Mouse (Mus musculus): ENCODE results near the gene Ppp2r1b. TPM values are rescaled to one million over a fixed set of nuclear protein-coding genes. Genes with fewer than 3 reads are reported as not detected.

Ppp2r1b gene
- 21.9 TPM for polyA plus RNA-seq (2014; fragmentation: Illumina TruSeq; extraction: RNeasy Lipid Tissue Mini Kit (QIAGEN cat#74804); ENCODE audit: low read depth, low replicate concordance)

DNA sequence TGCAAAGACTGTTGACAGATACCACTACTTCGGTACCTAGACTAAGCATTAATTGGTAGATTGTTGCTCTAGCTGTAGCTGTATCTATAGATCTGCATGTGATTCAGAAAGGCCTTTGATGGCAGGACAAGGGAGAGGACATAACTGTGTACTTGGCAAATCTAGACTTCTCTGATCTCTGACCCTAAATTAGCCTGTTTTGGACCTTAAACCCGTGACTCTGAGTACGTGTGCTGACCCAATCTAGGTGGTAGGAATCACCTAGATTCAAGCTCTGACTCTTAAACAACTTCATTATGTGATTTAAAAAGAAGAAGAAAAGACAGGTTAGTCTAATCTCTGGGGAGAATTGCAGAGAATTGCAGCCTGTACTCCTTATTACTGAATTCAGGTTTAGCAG, at the start of gene Ppp2r1b:
Gene Ppp2r1b (plus strand): TSS at position 221 of the 400 bp plus-strand sequence.

Other genes starting within 250 kb of the Ppp2r1b start
- gene Sdhd, start 241.5 kb upstream of the Ppp2r1b start, polyA plus RNA-seq (2014; fragmentation: Illumina TruSeq; extraction: RNeasy Lipid Tissue Mini Kit (QIAGEN cat#74804); ENCODE audit: low read depth, low replicate concordance): 263 TPM
- 69.1 TPM for gene Timm8b, start 241.4 kb upstream of the Ppp2r1b start, polyA plus RNA-seq (2014; fragmentation: Illumina TruSeq; extraction: RNeasy Lipid Tissue Mini Kit (QIAGEN cat#74804); ENCODE audit: low read depth, low replicate concordance)
- 1.2 TPM for gene Pih1d2, start 228.0 kb upstream of the Ppp2r1b start, polyA plus RNA-seq (2014; fragmentation: Illumina TruSeq; extraction: RNeasy Lipid Tissue Mini Kit (QIAGEN cat#74804); ENCODE audit: low read depth, low replicate concordance)
- 32.2 TPM for gene Nkapd1, start 227.8 kb upstream of the Ppp2r1b start, polyA plus RNA-seq (2014; fragmentation: Illumina TruSeq; extraction: RNeasy Lipid Tissue Mini Kit (QIAGEN cat#74804); ENCODE audit: low read depth, low replicate concordance)
- 70.5 TPM for gene Dlat, start 185.5 kb upstream of the Ppp2r1b start, polyA plus RNA-seq (2014; fragmentation: Illumina TruSeq; extraction: RNeasy Lipid Tissue Mini Kit (QIAGEN cat#74804); ENCODE audit: low read depth, low replicate concordance)
- 14.7 TPM for gene Dixdc1, start 105.8 kb upstream of the Ppp2r1b start, polyA plus RNA-seq (2014; fragmentation: Illumina TruSeq; extraction: RNeasy Lipid Tissue Mini Kit (QIAGEN cat#74804); ENCODE audit: low read depth, low replicate concordance)
- 31.9 TPM for gene 2310030G06Rik, start 98.8 kb upstream of the Ppp2r1b start, polyA plus RNA-seq (2014; fragmentation: Illumina TruSeq; extraction: RNeasy Lipid Tissue Mini Kit (QIAGEN cat#74804); ENCODE audit: low read depth, low replicate concordance)
- gene Cryab, start 94.0 kb upstream of the Ppp2r1b start, polyA plus RNA-seq (2014; fragmentation: Illumina TruSeq; extraction: RNeasy Lipid Tissue Mini Kit (QIAGEN cat#74804); ENCODE audit: low read depth, low replicate concordance): 2.7 TPM
- not detected for gene Hspb2, start 92.9 kb upstream of the Ppp2r1b start, polyA plus RNA-seq (2014; fragmentation: Illumina TruSeq; extraction: RNeasy Lipid Tissue Mini Kit (QIAGEN cat#74804); ENCODE audit: low read depth, low replicate concordance)
- gene Fdxacb1, start 77.1 kb upstream of the Ppp2r1b start, polyA plus RNA-seq (2014; fragmentation: Illumina TruSeq; extraction: RNeasy Lipid Tissue Mini Kit (QIAGEN cat#74804); ENCODE audit: low read depth, low replicate concordance): 4.0 TPM
- 5.4 TPM for gene Alg9, start 70.3 kb upstream of the Ppp2r1b start, polyA plus RNA-seq (2014; fragmentation: Illumina TruSeq; extraction: RNeasy Lipid Tissue Mini Kit (QIAGEN cat#74804); ENCODE audit: low read depth, low replicate concordance)
- 88.7 TPM for gene 1110032A03Rik, start 69.8 kb upstream of the Ppp2r1b start, polyA plus RNA-seq (2014; fragmentation: Illumina TruSeq; extraction: RNeasy Lipid Tissue Mini Kit (QIAGEN cat#74804); ENCODE audit: low read depth, low replicate concordance)
- gene Sik2, start 163.8 kb downstream of the Ppp2r1b start, polyA plus RNA-seq (2014; fragmentation: Illumina TruSeq; extraction: RNeasy Lipid Tissue Mini Kit (QIAGEN cat#74804); ENCODE audit: low read depth, low replicate concordance): 3.3 TPM
- gene Btg4, start 215.6 kb downstream of the Ppp2r1b start, polyA plus RNA-seq (2014; fragmentation: Illumina TruSeq; extraction: RNeasy Lipid Tissue Mini Kit (QIAGEN cat#74804); ENCODE audit: low read depth, low replicate concordance): not detected
- 1.1 TPM for gene Layn, start 231.8 kb downstream of the Ppp2r1b start, polyA plus RNA-seq (2014; fragmentation: Illumina TruSeq; extraction: RNeasy Lipid Tissue Mini Kit (QIAGEN cat#74804); ENCODE audit: low read depth, low replicate concordance)

Measured in liver, adult 10 weeks (tissue).